Mouse (Mus musculus): Measurements from ENCODE around the gene Vmac.

Gene Vmac

DNA sequence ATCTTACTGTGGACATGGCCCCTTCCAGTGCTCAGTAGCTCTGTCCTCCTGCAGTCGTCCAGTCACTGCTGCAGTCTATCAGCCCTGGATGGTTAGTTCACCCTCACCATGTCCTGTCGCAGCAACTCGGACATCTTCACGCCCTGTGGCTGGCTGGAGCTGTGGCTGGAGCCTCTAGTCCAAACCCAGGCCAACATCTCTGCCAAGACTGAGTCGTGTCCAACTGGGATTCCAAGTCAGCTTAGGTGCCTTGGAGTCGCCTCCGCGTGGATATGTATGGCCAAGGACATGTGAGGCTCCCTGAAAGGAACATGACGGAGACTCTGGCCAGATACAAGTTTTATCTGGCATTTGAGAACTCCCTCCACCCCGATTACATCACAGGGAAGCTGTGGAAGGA, 20.4 kb upstream of the Vmac start:
- no peak for DNase-seq

DNA sequence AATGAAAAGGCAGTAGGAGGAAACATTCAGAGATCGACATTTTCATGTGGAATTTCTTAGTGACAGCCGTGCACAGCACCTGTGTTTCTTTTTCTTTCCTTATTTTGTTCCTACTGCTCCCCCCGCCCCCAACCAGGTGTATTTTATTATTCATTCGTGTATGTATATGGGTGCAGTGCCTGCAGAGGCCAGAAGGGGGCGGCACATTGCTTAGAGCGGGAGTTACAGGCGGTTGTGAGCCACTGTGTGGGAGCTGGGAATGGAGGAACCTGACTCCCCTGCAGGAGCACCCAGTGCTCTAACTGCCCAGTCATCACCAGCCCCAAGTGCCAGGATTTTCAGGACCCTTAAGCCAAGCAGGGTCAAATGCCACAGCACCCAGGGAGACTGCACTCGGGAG, 18.7 kb upstream of the Vmac start:
- DNase-seq: no peak

DNA sequence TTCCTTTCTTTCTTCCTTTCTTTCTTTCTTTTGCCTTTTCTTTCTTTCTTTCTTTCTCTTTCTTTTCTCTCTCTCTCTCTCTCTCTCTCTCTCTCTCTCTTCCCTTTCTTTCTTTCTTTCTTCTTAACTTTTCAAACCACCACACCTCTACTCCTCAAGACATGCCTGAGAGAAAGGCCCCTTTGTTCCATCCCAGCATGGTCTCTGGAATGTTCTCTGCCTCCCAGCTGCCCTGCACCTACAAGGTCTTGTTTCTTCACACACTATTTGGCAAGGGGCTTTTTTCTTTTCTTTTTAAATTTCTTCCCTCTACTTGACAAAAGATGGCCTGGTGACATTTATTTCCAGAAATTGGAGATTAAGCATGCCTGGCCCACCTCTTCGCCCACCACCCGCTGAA, 11.8 kb upstream of the Vmac start:
- no peak for DNase-seq

DNA sequence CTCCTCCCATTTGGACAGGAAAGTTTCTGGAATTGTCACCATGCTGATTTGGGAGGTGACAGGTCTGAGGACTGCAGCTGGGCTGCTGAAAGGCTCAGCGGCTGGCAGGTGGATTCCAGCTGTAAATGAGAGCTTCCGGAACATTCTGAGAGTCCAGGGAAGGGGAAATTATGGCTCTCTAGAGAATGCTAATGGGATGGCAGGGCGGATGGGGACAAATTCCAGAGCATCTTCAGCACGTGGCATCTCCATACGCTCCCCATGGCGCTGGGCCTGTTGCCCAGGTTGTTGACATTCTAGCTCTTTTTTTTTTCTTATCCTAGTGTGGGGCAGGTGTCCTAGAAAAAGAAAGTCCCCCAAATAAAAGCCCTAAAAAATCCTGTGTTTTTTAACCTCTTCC, 11.3 kb upstream of the Vmac start:
- peak; percentile 30 to 53 for DNase-seq

DNA sequence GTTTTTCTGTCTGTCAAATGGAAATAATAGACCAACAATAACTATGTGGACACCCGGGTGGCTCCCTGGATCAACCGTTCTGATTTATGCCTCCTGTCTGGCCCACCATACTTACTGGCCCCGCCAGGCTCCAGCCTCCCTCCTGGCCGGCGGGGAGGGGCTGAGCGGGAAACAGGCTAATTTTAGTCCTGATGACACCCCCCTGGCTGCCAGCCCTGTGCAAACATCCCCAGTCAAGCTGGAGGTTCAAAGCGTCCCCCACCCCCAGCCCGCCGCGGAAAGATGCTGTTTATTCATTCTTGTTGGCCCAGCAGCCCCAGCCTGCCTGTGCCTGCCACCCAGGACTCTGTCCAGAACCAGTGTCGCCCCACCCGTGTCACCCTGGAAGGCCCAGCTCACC, 10.3 kb upstream of the Vmac start:
- no peak for DNase-seq

DNA sequence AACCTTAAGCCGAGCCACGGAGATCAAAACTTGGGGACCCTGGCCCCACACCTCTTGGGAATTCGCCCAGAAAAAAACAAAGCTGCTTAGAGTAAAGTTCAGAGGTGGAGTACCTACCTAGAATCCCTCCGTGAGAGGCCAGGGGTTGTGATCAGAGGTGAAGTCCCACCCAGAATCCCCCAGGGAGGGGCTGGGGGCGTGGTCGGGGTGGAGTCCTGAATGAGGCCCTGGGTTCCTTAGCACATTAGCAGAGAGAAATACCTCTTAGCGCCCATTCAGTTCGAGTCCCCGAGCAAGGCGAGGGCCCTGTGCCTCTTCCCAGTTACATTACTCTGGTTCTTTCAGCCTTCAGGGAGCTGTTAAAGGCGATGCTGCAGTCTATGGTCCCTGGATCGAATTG, 9.8 kb upstream of the Vmac start:
- no peak for DNase-seq

DNA sequence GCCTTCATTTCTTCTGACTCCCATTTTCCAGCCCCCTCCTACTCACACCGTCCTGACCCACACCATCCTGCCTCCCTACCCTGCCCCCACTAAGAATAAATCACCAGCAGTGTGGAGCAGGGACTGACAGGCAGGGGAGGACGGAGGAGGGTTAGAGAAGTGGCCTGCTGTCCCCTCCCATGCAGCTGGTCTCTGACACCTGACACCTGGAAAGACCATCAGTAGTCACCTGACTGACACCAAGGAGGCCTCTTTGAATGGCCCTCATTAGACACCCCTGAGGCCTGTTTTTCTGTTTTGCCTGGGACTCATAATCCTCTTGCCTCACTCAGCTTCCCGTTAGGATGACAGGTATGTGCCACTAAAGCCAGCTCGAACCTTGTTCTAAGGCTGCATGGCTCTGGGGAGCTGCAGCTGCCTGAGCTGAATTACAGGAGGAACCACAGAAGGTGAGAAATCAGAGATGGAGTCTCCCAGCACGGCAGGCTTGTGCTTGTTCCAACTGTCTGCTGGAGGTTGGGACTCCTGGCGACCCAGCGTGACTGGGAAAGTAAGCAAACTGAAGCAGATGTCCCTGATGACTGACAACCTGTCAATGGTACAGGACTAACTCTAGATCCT, 9.3 kb upstream of the Vmac start:
- no peak for DNase-seq

DNA sequence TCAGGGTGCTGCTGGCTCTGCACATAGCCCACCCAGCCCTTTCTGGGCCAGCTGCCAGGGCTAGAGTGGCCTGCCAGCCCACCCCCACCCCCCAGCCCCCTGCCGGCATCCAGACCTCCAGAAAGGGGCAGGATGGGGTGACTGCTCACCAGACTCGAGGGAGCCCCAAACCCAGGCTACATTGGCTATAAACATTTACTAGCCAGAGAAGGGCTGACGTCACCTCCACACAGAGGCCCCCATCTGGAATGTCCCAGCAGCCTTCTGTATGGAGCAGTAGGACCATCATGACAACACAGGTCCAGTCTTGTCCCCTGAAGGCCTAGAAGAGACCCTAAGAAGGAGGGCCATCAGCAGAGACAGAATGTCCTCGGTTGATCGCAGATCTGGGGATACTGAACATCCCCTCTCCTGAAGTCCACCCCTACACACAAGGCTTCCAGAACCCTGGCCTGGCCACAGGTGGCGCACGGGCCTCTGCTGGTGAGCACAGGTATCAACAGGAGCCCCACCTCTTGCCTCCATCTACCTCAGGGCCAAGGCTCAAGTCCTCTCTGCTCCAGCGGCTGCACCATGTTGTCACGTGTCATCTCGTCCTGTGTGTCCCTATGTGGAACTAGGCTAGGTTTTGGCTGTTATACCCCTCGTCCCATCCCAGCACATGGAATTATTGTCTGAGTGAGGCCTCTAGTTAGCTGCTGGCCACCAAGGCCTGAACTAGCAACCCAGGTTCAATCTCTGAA, 5.8 kb upstream of the Vmac start:
- DNase-seq: no peak

DNA sequence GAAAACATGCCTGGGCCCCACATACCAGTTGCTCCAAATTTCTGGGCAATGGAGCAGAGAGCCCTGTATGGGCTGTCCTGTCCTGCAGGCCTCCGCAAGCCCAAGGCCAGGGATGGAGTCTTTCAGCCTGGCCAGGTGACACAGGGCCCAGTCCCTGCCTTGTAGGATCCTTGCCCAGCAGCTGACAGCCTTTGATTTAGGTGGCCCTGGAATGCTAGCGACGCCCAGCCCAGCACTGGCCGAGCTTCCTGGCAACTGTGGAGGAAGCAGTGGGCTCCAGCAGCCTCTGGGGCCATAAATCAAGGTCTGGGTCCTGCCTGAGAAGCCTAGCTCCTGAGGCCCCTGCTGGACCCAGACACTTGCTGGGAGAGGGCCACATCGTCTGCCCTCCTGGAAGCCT, 4.6 kb upstream of the Vmac start:
- DNase-seq: peak; percentile 45 to 60

DNA sequence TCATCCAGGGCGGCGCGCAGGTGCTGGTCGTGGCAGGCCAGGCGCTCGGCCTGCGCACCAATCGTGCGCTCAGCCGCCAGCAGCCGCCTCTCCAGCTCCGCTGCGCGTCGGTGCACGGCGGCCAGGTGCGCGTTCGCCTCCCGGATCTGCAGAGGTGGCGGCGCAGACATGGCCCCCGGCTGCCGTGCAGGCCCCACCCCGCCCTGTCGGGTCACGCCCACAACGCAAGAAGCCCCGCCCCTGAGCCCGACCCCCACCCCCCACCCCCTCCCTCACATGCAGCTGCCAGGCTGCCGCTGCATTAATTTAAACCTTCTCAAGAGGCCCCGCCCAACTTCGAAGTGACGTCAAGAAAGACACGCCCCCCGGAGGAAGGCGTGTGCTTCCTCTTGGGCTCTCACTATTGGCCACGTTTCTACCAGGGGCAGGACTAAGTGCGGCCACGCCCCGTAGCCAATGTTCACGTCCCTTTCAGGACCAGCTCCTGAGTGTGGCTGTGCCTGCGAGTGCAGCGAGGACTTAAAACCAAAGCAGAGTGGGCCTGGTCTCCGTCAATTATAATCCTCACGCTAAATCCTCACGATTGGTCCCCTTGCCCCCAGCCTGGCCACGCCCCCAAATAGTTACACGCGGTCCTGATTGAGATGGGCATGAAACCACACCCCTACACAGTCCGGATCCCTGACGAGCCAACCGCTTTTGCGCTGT, 1.0 kb downstream of the Vmac start:
- DNase-seq: peak; percentile 99

DNA sequence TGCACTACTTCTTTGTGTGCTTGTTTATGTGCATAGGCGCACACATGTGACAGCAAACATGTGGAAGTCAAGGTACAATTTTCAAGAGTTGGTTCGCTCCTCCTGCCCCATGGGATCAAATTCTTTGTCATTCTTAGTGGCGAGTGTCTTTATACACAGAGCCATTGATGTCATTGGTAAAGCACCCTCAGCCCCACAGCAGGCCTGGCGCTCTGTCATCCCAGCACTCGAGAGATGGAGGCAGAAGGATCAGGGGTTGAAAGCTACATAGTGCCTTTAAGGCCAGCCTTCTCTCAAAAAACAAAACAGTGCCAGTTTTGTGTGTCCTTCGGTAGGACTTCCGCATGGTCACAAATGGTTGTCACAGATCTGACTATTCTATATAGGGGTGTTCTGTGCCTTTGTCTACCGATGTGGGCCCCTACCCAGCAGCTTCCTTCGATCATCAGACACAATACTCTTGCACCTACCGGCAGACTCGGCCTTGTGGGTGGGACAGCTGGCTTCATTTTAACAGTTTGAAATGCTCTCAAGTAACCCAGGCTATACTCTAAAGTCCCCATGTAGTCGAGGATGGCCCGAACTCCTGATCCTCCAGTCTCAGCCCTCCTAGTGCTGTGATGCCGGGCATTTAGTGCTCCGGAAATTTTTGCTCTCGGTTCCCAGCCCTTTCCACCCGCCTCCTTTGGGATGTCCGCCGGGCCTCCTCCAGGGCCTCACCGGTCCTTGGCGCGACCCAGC, 1.7 kb downstream of the Vmac start:
- peak in 1 of 2 experiments; percentile 29 for DNase-seq

DNA sequence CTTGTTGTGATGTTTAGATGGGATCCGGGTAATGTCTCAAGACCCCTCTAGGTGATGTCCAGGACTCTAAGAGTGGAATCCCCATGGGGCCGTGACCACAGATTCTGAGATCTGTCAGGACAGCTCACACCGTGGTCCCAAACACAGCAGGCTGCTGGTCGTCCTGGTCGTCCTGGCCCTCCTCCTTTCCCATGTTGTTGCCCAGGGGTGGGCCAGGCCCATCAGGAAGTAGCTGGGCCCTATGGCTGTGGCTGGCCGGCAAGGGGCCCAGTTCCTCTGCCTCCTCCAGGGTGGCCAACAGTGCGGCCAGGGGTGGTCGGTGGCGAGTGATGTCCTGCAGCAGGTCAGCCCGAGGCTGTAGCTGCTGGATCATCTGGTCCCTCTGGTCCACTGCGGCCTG, 2.5 kb downstream of the Vmac start:
- DNase-seq: no peak

DNA sequence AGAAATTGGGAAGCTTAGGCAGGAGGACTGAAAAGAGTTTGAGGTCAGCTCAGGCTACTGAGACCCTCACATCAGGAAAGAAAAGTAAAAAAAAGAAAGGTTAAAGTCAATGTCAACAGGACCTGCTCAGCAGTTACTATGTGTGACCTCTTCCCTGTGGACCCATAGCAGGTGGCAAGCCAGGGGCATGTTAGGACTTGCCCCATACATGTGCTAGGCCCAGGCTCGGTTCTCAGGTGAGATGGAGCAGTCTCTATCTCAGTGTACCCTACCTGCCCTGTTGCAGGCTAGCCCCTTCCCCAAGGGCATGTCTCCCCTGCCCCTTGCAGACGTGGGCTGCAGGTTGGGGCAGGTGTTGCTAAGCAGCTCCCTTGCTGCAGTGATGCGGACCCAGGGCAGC, 8.1 kb downstream of the Vmac start:
- no peak for DNase-seq

DNA sequence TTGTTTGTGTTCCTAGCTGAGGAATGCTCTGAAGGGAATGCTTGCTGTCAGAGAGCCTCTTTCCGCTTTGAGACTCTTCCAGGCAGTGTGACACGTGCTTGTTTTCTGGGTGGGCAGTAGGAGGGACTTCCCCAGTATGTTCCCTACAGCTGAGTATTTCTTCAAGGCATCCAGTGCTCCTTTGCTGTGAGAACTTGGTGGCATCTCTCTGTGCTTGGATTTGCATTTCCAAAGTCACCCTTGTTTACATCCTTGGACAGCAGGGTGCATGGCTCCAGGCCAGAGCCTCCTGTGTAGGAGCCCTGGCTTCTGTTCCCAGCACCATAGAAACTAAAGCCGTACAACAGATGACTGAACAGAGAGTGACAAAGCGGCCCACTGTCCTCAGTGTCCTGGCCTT, 9.1 kb downstream of the Vmac start:
- DNase-seq: no peak

DNA sequence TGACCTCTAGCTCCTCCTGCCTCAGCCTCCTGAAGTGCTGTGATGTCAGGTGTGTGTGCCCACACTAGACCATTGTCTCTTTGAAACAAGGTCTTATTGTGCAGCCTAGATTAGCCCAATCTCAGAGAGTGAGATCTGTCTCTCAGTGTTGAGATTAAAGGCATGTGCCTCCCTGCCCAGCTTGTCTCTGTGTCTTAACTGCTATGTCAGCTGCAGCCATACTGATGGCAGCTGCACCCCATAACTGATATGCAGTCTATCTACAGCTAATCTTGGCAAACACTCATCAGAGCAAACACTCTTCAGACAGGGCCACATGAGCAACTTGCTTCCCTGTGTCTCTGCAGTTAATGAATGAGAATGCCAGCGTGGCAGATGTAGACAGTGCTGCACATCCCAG, 11.3 kb downstream of the Vmac start:
- DNase-seq: no peak

DNA sequence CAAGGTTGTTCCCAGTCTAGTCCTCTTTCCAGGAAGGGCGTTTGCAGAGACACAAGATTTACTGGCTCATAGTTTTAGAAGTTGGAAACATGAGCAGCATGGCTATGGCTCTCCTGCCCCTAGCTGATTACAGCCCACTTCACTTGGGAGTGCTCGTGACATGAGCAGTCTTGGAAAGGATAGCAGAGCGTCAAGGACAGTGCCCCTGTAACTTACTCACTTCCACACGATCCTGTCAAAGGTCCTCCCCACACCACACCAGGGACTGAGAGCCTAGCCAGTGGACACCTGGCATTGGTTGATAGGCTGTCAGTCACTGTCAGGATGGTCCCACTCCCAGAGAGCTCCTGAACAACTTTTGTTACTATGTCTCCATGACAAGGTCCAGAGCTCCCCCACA, 14.8 kb downstream of the Vmac start:
- DNase-seq: no peak

DNA sequence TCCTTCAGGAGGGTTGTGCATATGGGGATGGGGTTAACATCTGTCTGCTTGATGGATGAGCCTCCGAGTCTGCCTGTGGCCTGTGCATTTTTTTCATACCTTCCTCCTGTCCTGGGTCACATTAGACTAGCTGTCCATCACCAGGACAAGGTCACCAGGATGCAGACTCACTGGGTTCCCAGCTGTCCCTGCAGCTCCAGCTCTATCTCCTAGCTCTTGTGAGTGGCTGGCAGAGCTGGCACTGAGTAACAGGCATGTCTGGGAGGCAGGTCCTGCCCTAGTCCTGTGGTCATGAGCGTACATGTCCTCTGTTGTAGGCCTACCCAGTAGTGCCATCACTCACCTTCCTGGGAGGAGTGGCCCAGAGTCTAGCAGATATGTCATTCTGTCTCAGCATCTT, 17.4 kb downstream of the Vmac start:
- DNase-seq: no peak

DNA sequence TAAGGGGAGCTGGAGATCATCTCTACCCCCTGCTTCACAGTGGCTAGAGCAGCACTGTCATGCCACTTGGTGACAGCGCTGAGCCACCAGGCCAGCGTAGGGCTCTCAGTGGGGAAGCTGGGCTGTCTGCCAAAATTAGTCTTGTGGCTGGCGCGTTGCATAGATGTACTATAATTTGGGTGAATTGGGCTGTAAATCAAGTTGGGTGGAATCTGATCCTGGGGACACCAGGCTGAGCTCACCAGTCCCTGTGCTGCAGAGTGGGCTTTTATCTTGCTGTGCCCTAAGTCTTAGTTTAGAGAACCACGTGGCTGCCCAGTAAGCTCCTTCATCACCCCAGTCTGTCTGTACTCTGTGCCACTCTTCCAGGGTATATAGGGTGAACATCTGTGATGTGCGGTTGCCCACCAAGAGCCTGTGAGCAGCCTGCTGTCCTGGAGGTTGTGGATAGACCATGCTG, 23.9 kb downstream of the Vmac start:
- DNase-seq: peak; percentile 25 to 26

DNA sequence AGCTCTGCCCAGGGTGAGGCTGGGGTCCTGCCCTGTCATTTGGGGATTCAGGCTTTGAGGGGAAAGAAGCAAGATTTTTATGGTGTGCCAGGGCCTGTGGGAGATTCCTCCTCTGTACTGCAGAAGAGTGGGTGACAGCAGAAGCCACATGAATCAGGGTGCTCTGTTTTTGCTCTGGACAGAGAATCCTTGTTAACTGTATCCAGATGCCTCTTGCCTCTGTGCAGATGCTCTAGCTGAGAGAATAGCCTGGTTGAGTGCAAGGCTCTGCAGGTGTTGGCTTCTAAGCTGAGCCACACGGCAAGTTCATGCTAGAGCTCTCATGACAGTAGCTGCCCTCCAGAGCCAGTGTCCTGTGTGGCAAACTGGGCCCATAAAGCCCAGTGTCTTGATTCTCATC, 24.4 kb downstream of the Vmac start:
- DNase-seq: no peak

DNA sequence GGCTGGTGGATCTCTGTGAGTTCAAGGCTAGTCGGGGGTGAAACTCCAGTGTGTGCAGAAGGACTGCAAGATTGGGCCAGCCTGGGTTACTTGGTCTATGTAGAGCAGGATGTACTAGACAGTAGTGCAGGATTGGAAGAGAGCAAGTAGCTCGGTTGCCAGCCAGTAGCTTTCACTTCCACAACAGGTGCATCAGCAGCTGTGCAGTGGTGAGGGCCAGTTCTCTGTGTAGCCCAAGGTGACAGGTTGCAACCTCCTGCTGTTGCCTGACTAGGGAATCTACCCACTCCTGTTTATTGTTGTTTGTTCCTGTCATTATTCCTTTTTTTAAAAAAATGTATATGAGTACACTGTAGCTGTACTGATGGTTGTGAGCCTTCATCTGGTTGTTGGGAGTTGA, 29.1 kb downstream of the Vmac start:
- no peak for DNase-seq

DNA sequence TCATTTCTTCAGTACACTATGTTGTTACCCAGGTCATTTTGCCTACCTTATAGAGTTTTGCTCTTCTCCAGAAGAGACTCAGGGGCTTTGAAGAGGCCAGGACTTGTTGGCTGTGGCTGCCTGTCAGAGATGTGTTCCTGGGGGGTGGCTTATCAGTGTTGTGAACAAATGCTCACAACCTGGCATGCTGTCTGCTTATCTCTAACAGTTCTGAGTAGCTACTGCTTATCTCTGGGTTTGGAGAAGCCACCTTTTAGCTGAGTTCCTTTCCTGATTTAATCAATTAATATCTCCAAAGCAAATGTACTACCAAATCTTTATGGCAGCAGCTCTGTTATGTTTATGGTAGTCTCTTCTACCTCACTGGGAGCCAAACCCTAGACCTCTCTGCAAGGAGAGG, 29.8 kb downstream of the Vmac start:
- no peak for DNase-seq

DNA sequence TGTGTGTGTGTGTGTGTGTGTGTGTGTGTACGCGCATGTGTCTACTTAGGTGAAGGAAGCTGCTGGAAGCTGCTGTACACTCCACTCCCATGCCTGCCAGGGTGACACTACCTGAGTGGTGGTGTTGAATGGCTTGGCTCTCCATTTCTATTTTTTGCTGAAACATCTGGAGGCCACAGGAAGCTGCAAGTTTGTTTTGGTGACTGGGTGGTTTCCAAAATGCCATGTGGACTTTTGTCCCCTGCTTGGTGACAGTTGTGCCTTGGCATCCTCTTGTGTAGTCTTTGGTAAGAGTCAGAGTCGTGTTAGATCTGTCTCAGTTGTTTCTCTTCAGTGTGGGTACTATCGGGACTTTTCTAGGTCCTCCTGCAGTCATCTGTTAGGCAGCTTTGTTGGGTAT, 31.0 kb downstream of the Vmac start:
- DNase-seq: no peak

DNA sequence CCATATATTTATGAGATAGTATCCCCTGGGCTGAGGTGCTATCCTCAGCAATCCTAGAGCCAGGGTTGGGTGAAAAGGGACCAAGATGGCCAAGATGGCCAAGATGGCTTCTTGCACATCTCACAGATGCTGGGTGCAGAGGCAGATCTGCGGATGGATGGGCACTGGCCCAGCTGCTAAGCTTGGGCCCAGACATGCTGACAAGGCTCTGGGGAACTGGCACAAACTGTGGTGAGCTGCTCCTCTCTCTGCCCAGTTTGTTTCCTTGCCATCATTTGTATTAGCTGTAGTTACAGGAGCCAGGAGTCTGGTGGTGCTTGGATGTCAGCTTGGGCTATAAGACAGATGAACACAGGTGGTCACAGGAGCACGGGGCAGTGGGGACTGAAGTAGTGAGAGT, 33.2 kb downstream of the Vmac start:
- no peak for DNase-seq
